Mouse (Mus musculus): Measurements from ENCODE around the gene Gpr88. TPM values are rescaled to one million over a fixed set of nuclear protein-coding genes. Genes with fewer than 3 reads are reported as not detected.
"Not testable (repeated sequence)": the region's sequence is repeated elsewhere in the genome, so short reads cannot be mapped to it uniquely, and the experiment has no call there.

The Gpr88 gene
- polyA plus RNA-seq, 1 experiment from 2014 or later: 0.21 TPM

DNA sequence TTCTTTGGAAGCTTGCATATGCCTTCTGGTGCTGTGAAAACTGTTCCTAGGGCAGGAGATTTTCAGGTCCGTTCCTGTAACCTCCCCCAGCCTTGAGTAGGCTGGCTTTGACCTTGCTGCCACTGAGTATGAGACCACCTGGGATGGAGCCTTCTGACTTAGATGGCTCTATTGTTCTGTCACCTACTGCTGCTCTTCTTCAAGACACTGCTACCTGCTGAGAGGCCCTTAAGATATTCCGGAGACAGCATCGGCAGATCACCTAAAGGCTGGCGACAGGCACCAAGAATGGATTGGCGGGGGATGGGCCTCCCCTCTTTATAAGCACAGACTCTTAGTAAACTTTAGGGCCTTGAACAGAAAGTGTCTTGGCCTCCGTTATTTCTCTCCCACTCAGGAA is 35.9 kb downstream of the Gpr88 start:
- not testable (repeated sequence) for H3K27ac ChIP-seq (ENCODE audit: low read depth, low read length); H3K36me3 ChIP-seq (ENCODE audit: control insufficient read depth, insufficient read depth, low read length); ATAC-seq (replicated peaks; ENCODE audit: low FRiP score); H3K9ac ChIP-seq (ENCODE audit: low read length); H3K4me2 ChIP-seq (ENCODE audit: low read depth, low read length, severe bottlenecking); H3K27me3 ChIP-seq (ENCODE audit: control insufficient read depth, insufficient read depth, low read length); H3K4me1 ChIP-seq (replicated peaks; ENCODE audit: control insufficient read depth, insufficient read depth, low read length); H3K4me3 ChIP-seq (ENCODE audit: low read depth, low read length); DNase-seq (ENCODE audit: low spot score); H3K9me3 ChIP-seq (ENCODE audit: control insufficient read depth, low read length)
- 58% methylated on average over 6 of the region's 6 CpGs for WGBS

- H3K9ac ChIP-seq (ENCODE audit: low read length): no peak overlapping the region
- ATAC-seq (replicated peaks; ENCODE audit: low FRiP score) (no peak), DNase-seq (ENCODE audit: low spot score) (no peak)
- 76% methylated on average over 1 of the region's 1 CpGs for WGBS
- no peak overlapping the region for H3K4me3 ChIP-seq (ENCODE audit: low read depth, low read length)
- H3K4me2 ChIP-seq (ENCODE audit: low read depth, low read length, severe bottlenecking): no peak overlapping the region
- no peaks in the 10 kb centered on the region for H3K9me3 ChIP-seq (ENCODE audit: control insufficient read depth, low read length)
- H3K4me1 ChIP-seq (replicated peaks; ENCODE audit: control insufficient read depth, insufficient read depth, low read length): no peaks in the 10 kb centered on the region
- H3K27ac ChIP-seq (ENCODE audit: low read depth, low read length): no peak overlapping the region
- H3K27me3 ChIP-seq (ENCODE audit: control insufficient read depth, insufficient read depth, low read length): no peaks in the 10 kb centered on the region
- H3K36me3 ChIP-seq (ENCODE audit: control insufficient read depth, insufficient read depth, low read length): no peaks in the 10 kb centered on the region
Observed at GRCm38 (mm10) chr3:116216261-116216660, 37.0 kb downstream of the Gpr88 start.

DNA sequence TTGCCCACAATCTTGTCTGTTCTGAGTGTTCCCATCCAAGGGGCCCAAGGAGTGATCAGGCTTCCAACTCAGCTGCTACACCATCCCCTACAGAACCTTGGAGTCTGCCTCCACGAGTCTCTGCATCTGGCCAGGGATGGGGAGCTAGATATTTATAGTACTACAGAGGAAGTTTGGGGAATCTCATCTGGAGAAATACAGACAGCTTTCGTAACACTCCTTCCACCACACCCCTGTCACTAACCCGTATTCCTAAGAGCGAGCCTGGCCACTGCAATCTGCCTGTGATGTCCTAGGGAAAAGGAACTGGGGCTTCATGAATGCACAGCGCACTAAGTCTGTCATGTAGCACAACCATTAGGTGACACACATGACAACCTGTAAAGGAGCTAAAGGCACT is 41.7 kb downstream of the Gpr88 start:
- ATAC-seq (replicated peaks; ENCODE audit: low FRiP score) (no peak), DNase-seq (ENCODE audit: low spot score) (no peak)
- H3K4me2 ChIP-seq (ENCODE audit: low read depth, low read length, severe bottlenecking): no peak overlapping the region
- H3K27me3 ChIP-seq (ENCODE audit: control insufficient read depth, insufficient read depth, low read length): no peaks in the 10 kb centered on the region
- WGBS: 89% methylated on average over 5 of the region's 5 CpGs
- no peaks in the 10 kb centered on the region for H3K9me3 ChIP-seq (ENCODE audit: control insufficient read depth, low read length)
- no peak overlapping the region for H3K9ac ChIP-seq (ENCODE audit: low read length)
- no peak overlapping the region for H3K27ac ChIP-seq (ENCODE audit: low read depth, low read length)
- no peaks in the 10 kb centered on the region for H3K4me1 ChIP-seq (replicated peaks; ENCODE audit: control insufficient read depth, insufficient read depth, low read length)
- no peaks in the 10 kb centered on the region for H3K36me3 ChIP-seq (ENCODE audit: control insufficient read depth, insufficient read depth, low read length)
- no peak overlapping the region for H3K4me3 ChIP-seq (ENCODE audit: low read depth, low read length)

GRCm38 (mm10) chr3:116210720-116211121 is 42.6 kb downstream of the Gpr88 start:
- no peak overlapping the region for H3K4me3 ChIP-seq (ENCODE audit: low read depth, low read length)
- H3K4me2 ChIP-seq (ENCODE audit: low read depth, low read length, severe bottlenecking): no peak overlapping the region
- WGBS: 87% methylated on average over 8 of the region's 8 CpGs
- H3K27ac ChIP-seq (ENCODE audit: low read depth, low read length): no peak overlapping the region
- no peaks in the 10 kb centered on the region for H3K36me3 ChIP-seq (ENCODE audit: control insufficient read depth, insufficient read depth, low read length)
- no peak for ATAC-seq (replicated peaks; ENCODE audit: low FRiP score)
- no peak overlapping the region for H3K9ac ChIP-seq (ENCODE audit: low read length)
- H3K9me3 ChIP-seq (ENCODE audit: control insufficient read depth, low read length): no peaks in the 10 kb centered on the region
- DNase-seq (ENCODE audit: low spot score): no peak
- H3K4me1 ChIP-seq (replicated peaks; ENCODE audit: control insufficient read depth, insufficient read depth, low read length): no peaks in the 10 kb centered on the region
- no peaks in the 10 kb centered on the region for H3K27me3 ChIP-seq (ENCODE audit: control insufficient read depth, insufficient read depth, low read length)

- no peak overlapping the region for H3K9ac ChIP-seq (ENCODE audit: low read length)
- H3K4me1 ChIP-seq (replicated peaks; ENCODE audit: control insufficient read depth, insufficient read depth, low read length): no peaks in the 10 kb centered on the region
- H3K4me2 ChIP-seq (ENCODE audit: low read depth, low read length, severe bottlenecking): no peak overlapping the region
- H3K4me3 ChIP-seq (ENCODE audit: low read depth, low read length): no peak overlapping the region
- ATAC-seq (replicated peaks; ENCODE audit: low FRiP score) (no peak), DNase-seq (ENCODE audit: low spot score) (no peak)
- no peaks in the 10 kb centered on the region for H3K9me3 ChIP-seq (ENCODE audit: control insufficient read depth, low read length)
- 87% methylated on average over 8 of the region's 8 CpGs for WGBS
- H3K36me3 ChIP-seq (ENCODE audit: control insufficient read depth, insufficient read depth, low read length): no peaks in the 10 kb centered on the region
- no peak overlapping the region for H3K27ac ChIP-seq (ENCODE audit: low read depth, low read length)
- H3K27me3 ChIP-seq (ENCODE audit: control insufficient read depth, insufficient read depth, low read length): no peaks in the 10 kb centered on the region
Observed at GRCm38 (mm10) chr3:116209214-116209613, 44.1 kb downstream of the Gpr88 start.

GRCm38 (mm10) chr3:116206306-116206834 is 46.9 kb downstream of the Gpr88 start:
- DNase-seq (ENCODE audit: low spot score): no peak
- Histone ChIP-seq H3K4me3 (ENCODE audit: low read depth, low read length) (no peak overlapping the region), H3K36me3 (ENCODE audit: control insufficient read depth, insufficient read depth, low read length) (no peaks in the 10 kb centered on the region), H3K27ac (ENCODE audit: low read depth, low read length) (no peak overlapping the region), H3K9ac (ENCODE audit: low read length) (no peak overlapping the region), H3K4me2 (ENCODE audit: low read depth, low read length, severe bottlenecking) (no peak overlapping the region), H3K4me1 (replicated peaks; ENCODE audit: control insufficient read depth, insufficient read depth, low read length) (no peaks in the 10 kb centered on the region), H3K9me3 (ENCODE audit: control insufficient read depth, low read length) (no peaks in the 10 kb centered on the region), H3K27me3 (ENCODE audit: control insufficient read depth, insufficient read depth, low read length) (no peaks in the 10 kb centered on the region)
- 76% methylated on average over 8 of the region's 8 CpGs for WGBS
- no peak for ATAC-seq (replicated peaks; ENCODE audit: low FRiP score)

GRCm38 (mm10) chr3:116205346-116206219 is 47.7 kb downstream of the Gpr88 start:
- no peaks in the 10 kb centered on the region for H3K27me3 ChIP-seq (ENCODE audit: control insufficient read depth, insufficient read depth, low read length)
- H3K9ac ChIP-seq (ENCODE audit: low read length): no peak overlapping the region
- no peaks in the 10 kb centered on the region for H3K4me1 ChIP-seq (replicated peaks; ENCODE audit: control insufficient read depth, insufficient read depth, low read length)
- H3K9me3 ChIP-seq (ENCODE audit: control insufficient read depth, low read length): no peaks in the 10 kb centered on the region
- H3K4me3 ChIP-seq (ENCODE audit: low read depth, low read length): no peak overlapping the region
- ATAC-seq (replicated peaks; ENCODE audit: low FRiP score): no peak
- no peaks in the 10 kb centered on the region for H3K36me3 ChIP-seq (ENCODE audit: control insufficient read depth, insufficient read depth, low read length)
- WGBS: 89% methylated on average over 13 of the region's 13 CpGs
- no peak overlapping the region for H3K27ac ChIP-seq (ENCODE audit: low read depth, low read length)
- no peak for DNase-seq (ENCODE audit: low spot score)
- H3K4me2 ChIP-seq (ENCODE audit: low read depth, low read length, severe bottlenecking): no peak overlapping the region

DNA sequence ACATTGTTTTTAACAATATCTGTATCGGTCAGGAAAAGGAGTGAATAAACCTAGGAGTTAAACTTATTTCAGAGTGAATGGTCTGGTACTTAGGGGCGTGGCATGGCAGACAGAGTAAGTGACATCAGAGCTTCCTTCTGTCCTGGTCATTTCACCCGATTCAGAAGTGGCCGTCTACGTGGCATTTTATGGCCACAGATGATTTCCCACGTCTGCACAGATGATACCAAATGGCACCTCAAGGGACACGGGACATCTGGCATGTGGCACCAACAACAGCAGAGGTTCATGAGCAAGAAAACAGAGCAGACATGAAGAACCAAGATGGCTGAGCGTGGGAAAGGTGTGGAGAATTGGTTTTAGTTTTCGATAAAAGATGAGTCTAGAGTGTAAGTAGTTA is 48.7 kb downstream of the Gpr88 start:
- Histone ChIP-seq H3K27me3 (ENCODE audit: control insufficient read depth, insufficient read depth, low read length) (no peaks in the 10 kb centered on the region), H3K4me2 (ENCODE audit: low read depth, low read length, severe bottlenecking) (no peak overlapping the region), H3K4me1 (replicated peaks; ENCODE audit: control insufficient read depth, insufficient read depth, low read length) (no peaks in the 10 kb centered on the region), H3K27ac (ENCODE audit: low read depth, low read length) (no peak overlapping the region), H3K9ac (ENCODE audit: low read length) (no peak overlapping the region), H3K36me3 (ENCODE audit: control insufficient read depth, insufficient read depth, low read length) (no peaks in the 10 kb centered on the region), H3K4me3 (ENCODE audit: low read depth, low read length) (no peak overlapping the region), H3K9me3 (ENCODE audit: control insufficient read depth, low read length) (no peaks in the 10 kb centered on the region)
- WGBS: 88% methylated on average over 9 of the region's 9 CpGs
- DNase-seq (ENCODE audit: low spot score) (no peak), ATAC-seq (replicated peaks; ENCODE audit: low FRiP score) (no peak)

- H3K9ac ChIP-seq (ENCODE audit: low read length): no peak overlapping the region
- WGBS: 85% methylated on average over 3 of the region's 3 CpGs
- no peak overlapping the region for H3K27ac ChIP-seq (ENCODE audit: low read depth, low read length)
Observed at GRCm38 (mm10) chr3:116203942-116204341, 49.4 kb downstream of the Gpr88 start.

More at GRCm38 (mm10) chr3:116203942-116204341, 49.4 kb downstream of the Gpr88 start:
- Histone ChIP-seq H3K4me3 (ENCODE audit: low read depth, low read length) (no peak overlapping the region), H3K4me2 (ENCODE audit: low read depth, low read length, severe bottlenecking) (no peak overlapping the region), H3K27me3 (ENCODE audit: control insufficient read depth, insufficient read depth, low read length) (no peaks in the 10 kb centered on the region), H3K9me3 (ENCODE audit: control insufficient read depth, low read length) (no peaks in the 10 kb centered on the region), H3K4me1 (replicated peaks; ENCODE audit: control insufficient read depth, insufficient read depth, low read length) (no peaks in the 10 kb centered on the region), H3K36me3 (ENCODE audit: control insufficient read depth, insufficient read depth, low read length) (no peaks in the 10 kb centered on the region)
- DNase-seq (ENCODE audit: low spot score) (no peak), ATAC-seq (replicated peaks; ENCODE audit: low FRiP score) (no peak)
